Mouse (Mus musculus) kidney, embryonic 14.5 days (tissue): ENCODE results near the gene Gm45213. TPM values are rescaled to one million over a fixed set of nuclear protein-coding genes. Genes with fewer than 3 reads are reported as not detected.
A peak's percentile ranks its signal among the peaks of the same experiment; 100 is the strongest.

Experiments
- ATAC-seq: fragments of 200-750 bp; cut with Nextera tagmentation; 2 replicates; pipeline ENCODE4 v1.8.0; 2017; ENCODE audit warnings: moderate number of reproducible peaks, mild to moderate bottlenecking, moderate TSS enrichment, moderate library complexity; ENCODE audit not compliant: low FRiP score, low TSS enrichment
- H3K27ac ChIP-seq: fragments of 300-500 bp; sonication (generic); 2 replicates; pipeline ENCODE4 v1.5.1; 2014; ENCODE audit warnings: low read depth, mild to moderate bottlenecking, low read length, moderate library complexity, mixed read lengths
- H3K27me3 ChIP-seq: fragments of 300-500 bp; sonication (generic); 2 replicates; pipeline ENCODE4 v1.6.1; 2014; ENCODE audit warnings: mild to moderate bottlenecking, low read length; ENCODE audit not compliant: control insufficient read depth, insufficient read depth
- H3K36me3 ChIP-seq: fragments of 300-500 bp; sonication (generic); 2 replicates; pipeline ENCODE4 v1.6.1; 2014; ENCODE audit warnings: low read length, mixed read lengths; ENCODE audit not compliant: control insufficient read depth, insufficient read depth
- H3K4me1 ChIP-seq: fragments of 300-500 bp; sonication (generic); 2 replicates; pipeline ENCODE4 v1.6.1; 2014; ENCODE audit warnings: low read length, mixed read lengths; ENCODE audit not compliant: control insufficient read depth, insufficient read depth
- H3K4me2 ChIP-seq: fragments of 300-500 bp; sonication (generic); replicated peaks from 2 replicates; pipeline ENCODE4 v1.6.1; 2014; ENCODE audit warnings: low read depth, mild to moderate bottlenecking, low read length
- H3K4me3 ChIP-seq: fragments of 300-500 bp; sonication (generic); 2 replicates; pipeline ENCODE4 v1.5.1; 2014; ENCODE audit warnings: mild to moderate bottlenecking, low read length
- H3K9ac ChIP-seq: fragments of 300-500 bp; sonication (generic); 2 replicates; pipeline ENCODE4 v1.6.1; 2014; ENCODE audit warnings: low read depth, mild to moderate bottlenecking, low read length, moderate library complexity
- H3K9me3 ChIP-seq: fragments of 300-500 bp; sonication (generic); 2 replicates; pipeline ENCODE4 v1.6.1; 2016; ENCODE audit warnings: low read length; ENCODE audit not compliant: control insufficient read depth
- WGBS: fragments of 180-500 bp; shearing (Covaris S2); extraction: QIAGEN DNeasy Blood & Tissue Kit; methylation state at CpG from one replicate; pipeline ENCODE4 v1.1.7; 2014; 5-methylcytosine and 5-hydroxymethylcytosine counted together
- polyA plus RNA-seq: library from polyadenylated mRNA; unstranded; fragments of >200 nt; fragmentation: Nextera tagmentation; extraction: Ambion mirVana; gene quantifications from 2 replicates; pipeline ENCODE4 v1.2.1, GENCODE M21; 2014

Gm45213 gene
- polyA plus RNA-seq, 1 experiment from 2014 or later, result not detected

DNA sequence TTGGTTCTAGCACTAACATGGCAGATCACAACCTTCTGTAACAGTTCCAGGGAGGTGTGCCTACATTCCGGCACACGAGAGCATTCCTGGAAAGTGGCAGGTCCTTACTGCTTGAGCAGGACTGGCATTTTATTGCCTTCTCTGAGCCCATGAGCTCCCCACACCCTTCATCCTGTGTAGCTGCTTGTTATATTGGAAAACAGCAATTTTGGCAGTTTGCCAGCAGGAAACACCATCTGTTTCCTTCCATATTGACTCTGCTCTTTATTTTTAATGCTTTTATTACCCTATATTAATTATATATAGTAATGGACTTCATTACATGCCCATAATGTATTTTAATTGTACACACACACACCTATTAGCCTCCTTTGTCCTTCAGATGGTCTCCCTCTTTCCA, 33.0 kb downstream of the Gm45213 start:
- Histone ChIP-seq H3K4me1 (peaks cover 8% of the 10 kb centered on the region), H3K4me3 (no peak overlapping the region), H3K9me3 (no peaks in the 10 kb centered on the region), H3K9ac (no peak overlapping the region), H3K27me3 (no peaks in the 10 kb centered on the region), H3K36me3 (peaks cover 52% of the 10 kb centered on the region), H3K4me2 (no peak overlapping the region), H3K27ac (no peak overlapping the region)
- ATAC-seq, result no peak
- 73% methylated on average over 2 of the region's 2 CpGs for WGBS

GRCm38 (mm10) chr7:66079364-66080230, 36.2 kb downstream of the Gm45213 start, which contains the start of gene Selenos:
Selenos (plus strand) TSS chr7:66079649.
- no peaks in the 10 kb centered on the region for H3K9me3 ChIP-seq
- peak; percentile 100 for ATAC-seq
- peak within 1 kb of the TSS; percentile 81 for H3K4me3 ChIP-seq
- H3K27me3 ChIP-seq, result no peaks in the 10 kb centered on the region
- WGBS, result under 1% methylated on average over 63 of the region's 65 CpGs
- peaks cover 8% of the 10 kb centered on the region for H3K4me1 ChIP-seq
- peak within 1 kb of the TSS; percentile 78 for H3K27ac ChIP-seq
- peak within 1 kb of the TSS; percentile 81 for H3K4me2 ChIP-seq
- peak within 1 kb of the TSS; percentile 79 for H3K9ac ChIP-seq
- H3K36me3 ChIP-seq, result peaks cover 51% of the 10 kb centered on the region

- no peak overlapping the region for H3K27ac ChIP-seq
- ATAC-seq, result no peak
- peaks cover 51% of the 10 kb centered on the region for H3K36me3 ChIP-seq
- WGBS, result 41% methylated on average over 5 of the region's 5 CpGs
- H3K27me3 ChIP-seq, result no peaks in the 10 kb centered on the region
- H3K4me2 ChIP-seq, result peak overlapping the region; percentile 81
- H3K4me3 ChIP-seq, result peak overlapping the region; percentile 81
- peak overlapping the region; percentile 79 for H3K9ac ChIP-seq
- H3K9me3 ChIP-seq, result no peaks in the 10 kb centered on the region
- H3K4me1 ChIP-seq, result peaks cover 8% of the 10 kb centered on the region
These were observed 36.8 kb downstream of the Gm45213 start for GRCm38 (mm10) chr7:66080231-66080613.

GRCm38 (mm10) chr7:66083757-66084156, 40.4 kb downstream of the Gm45213 start:
- Histone ChIP-seq H3K4me1 (peaks cover 8% of the 10 kb centered on the region), H3K4me2 (no peak overlapping the region), H3K27ac (no peak overlapping the region), H3K9me3 (no peaks in the 10 kb centered on the region), H3K9ac (no peak overlapping the region), H3K4me3 (no peak overlapping the region), H3K27me3 (no peaks in the 10 kb centered on the region), H3K36me3 (peaks cover 69% of the 10 kb centered on the region)
- no peak for ATAC-seq
- WGBS, result 83% methylated on average over 6 of the region's 6 CpGs

- H3K36me3 ChIP-seq, result peaks cover 77% of the 10 kb centered on the region
- no peak overlapping the region for H3K4me2 ChIP-seq
- no peak for ATAC-seq
- no peaks in the 10 kb centered on the region for H3K9me3 ChIP-seq
- no peak overlapping the region for H3K4me3 ChIP-seq
- H3K4me1 ChIP-seq, result peaks cover 8% of the 10 kb centered on the region
- H3K9ac ChIP-seq, result no peak overlapping the region
- no peak overlapping the region for H3K27ac ChIP-seq
- WGBS, result 80% methylated on average over 7 of the region's 7 CpGs
- H3K27me3 ChIP-seq, result no peaks in the 10 kb centered on the region
These were observed 41.1 kb downstream of the Gm45213 start for GRCm38 (mm10) chr7:66084546-66084945.

GRCm38 (mm10) chr7:66087652-66088051, 44.2 kb downstream of the Gm45213 start:
- H3K4me1 ChIP-seq, result no peaks in the 10 kb centered on the region
- H3K27ac ChIP-seq, result no peak overlapping the region
- H3K4me3 ChIP-seq, result no peak overlapping the region
- peaks cover 90% of the 10 kb centered on the region for H3K36me3 ChIP-seq
- WGBS, result 89% methylated on average over 4 of the region's 4 CpGs
- H3K4me2 ChIP-seq, result no peak overlapping the region
- H3K9me3 ChIP-seq, result no peaks in the 10 kb centered on the region
- H3K27me3 ChIP-seq, result no peaks in the 10 kb centered on the region
- no peak for ATAC-seq
- H3K9ac ChIP-seq, result no peak overlapping the region

DNA sequence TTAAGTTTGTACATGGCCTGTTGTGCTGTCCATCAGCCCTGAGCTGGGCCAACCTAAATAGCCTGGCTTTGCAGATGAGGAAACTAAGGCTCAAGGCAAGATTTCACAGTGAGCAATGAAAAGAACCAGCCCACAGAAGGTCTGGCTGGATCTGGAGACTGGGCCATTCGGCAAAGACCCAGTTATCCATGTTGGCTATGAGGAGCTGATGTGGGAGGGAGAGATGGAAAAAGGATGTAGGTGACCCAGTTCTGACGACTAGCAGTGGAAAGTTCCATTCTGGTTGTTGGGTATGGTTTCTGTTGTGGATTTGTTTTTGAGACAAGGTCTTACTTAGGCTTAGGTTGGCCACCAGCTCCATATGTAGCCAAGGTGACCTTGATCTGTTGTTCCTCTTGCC, 44.7 kb downstream of the Gm45213 start:
- no peak overlapping the region for H3K9ac ChIP-seq
- WGBS, result 88% methylated on average over 2 of the region's 2 CpGs
- no peaks in the 10 kb centered on the region for H3K9me3 ChIP-seq
- no peak overlapping the region for H3K4me3 ChIP-seq
- H3K27me3 ChIP-seq, result no peaks in the 10 kb centered on the region
- no peak overlapping the region for H3K27ac ChIP-seq
- no peak overlapping the region for H3K4me2 ChIP-seq
- ATAC-seq, result no peak
- no peaks in the 10 kb centered on the region for H3K4me1 ChIP-seq
- peaks cover 86% of the 10 kb centered on the region for H3K36me3 ChIP-seq

DNA sequence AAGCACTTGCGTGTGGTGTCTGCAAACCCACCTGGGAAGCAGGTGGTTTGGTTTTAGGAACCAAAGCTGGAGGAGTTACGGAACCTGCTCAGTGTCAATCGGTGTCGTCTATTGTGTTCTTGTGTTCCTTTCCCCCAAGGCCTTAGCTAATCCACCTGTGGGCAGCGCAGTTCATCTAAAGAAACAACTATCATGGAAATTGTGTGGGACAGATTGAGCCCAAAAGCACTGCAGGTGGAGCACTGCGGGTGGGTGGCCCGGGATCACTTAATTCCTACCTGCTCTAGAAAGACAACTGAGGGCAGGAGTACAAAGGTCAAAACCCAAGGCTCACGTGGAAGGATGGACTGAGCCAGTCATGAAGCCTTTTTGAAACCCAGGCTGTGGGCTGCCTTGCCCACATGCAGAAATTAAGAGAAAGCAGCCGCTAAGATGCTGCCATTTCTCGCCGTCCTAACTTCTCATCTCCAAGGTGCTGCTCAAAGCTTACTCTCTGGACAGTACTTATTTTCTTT, 47.3 kb downstream of the Gm45213 start:
- Histone ChIP-seq H3K27ac (no peak overlapping the region), H3K9me3 (no peaks in the 10 kb centered on the region), H3K4me3 (no peak overlapping the region), H3K4me1 (no peaks in the 10 kb centered on the region), H3K36me3 (peaks cover 60% of the 10 kb centered on the region), H3K4me2 (no peak overlapping the region), H3K9ac (no peak overlapping the region), H3K27me3 (no peaks in the 10 kb centered on the region)
- no peak for ATAC-seq
- 89% methylated on average over 11 of the region's 11 CpGs for WGBS

DNA sequence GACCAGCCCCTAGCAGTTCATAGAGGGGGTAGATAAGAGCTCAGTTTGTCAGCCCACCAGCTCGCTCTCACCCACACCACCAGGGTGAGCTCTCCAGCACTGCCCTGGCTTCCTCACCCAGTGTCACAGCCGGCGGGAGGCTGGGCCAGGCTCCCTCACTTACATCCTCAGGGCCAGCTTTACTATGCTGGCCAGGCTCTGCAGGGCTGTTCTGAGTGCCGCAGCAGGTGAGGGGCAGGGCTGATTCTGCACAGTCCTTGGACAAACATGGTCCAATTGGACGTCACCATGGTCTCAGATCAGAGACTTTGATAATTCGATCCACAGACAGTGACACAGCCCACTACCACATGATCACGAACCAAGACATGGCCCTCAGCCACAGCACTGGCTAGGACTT, 48.2 kb downstream of the Gm45213 start:
- H3K36me3 ChIP-seq, result peaks cover 51% of the 10 kb centered on the region
- H3K4me1 ChIP-seq, result no peaks in the 10 kb centered on the region
- no peaks in the 10 kb centered on the region for H3K27me3 ChIP-seq
- H3K27ac ChIP-seq, result no peak overlapping the region
- H3K4me3 ChIP-seq, result no peak overlapping the region
- no peak overlapping the region for H3K9ac ChIP-seq
- 77% methylated on average over 7 of the region's 7 CpGs for WGBS
- no peak overlapping the region for H3K4me2 ChIP-seq
- H3K9me3 ChIP-seq, result no peaks in the 10 kb centered on the region
- 0 out of 2 replicates have a peak, but pooled peaks have one; percentile 52 for ATAC-seq
